Mouse (Mus musculus): ENCODE measurements at regions not wholly inside any gene's neighbourhood (a gene's known extent, or its start where the extent isn't known, plus 50 kb on each side); places are given as distances from the start of the nearest gene placed in this dataset.

DNA sequence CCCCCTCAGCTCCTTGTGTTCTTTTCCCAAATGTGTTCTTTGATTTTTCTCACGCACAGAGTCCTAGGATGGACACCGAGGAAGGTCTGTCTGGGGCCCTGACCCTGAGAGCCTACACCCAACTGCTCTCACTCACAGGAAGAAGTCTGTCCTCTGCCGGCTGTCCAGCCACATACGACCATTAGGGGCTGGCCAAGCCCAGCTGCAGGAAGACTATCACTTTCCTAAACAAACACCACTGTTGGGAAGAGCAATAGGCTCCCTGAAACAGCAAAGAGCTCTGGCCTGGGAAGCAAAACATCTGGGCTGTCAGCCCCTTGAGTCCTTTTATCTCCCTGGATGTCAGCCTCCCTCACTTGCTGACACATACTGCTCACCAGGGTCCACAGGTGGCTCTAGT lies 224.8 kb upstream of the Far2 start:
- Histone ChIP-seq H3K9me3 (replicated peaks; ENCODE audit: control insufficient read depth, low read length) (no peaks in the 10 kb centered on the region), H3K27me3 (ENCODE audit: control insufficient read depth, insufficient read depth, low read length) (no peaks in the 10 kb centered on the region), H3K4me2 (ENCODE audit: low read depth, low read length) (no peak overlapping the region), H3K4me3 (ENCODE audit: low read length) (no peak overlapping the region), H3K36me3 (ENCODE audit: control insufficient read depth, insufficient read depth) (no peaks in the 10 kb centered on the region), H3K4me1 (ENCODE audit: control insufficient read depth, insufficient read depth, low read length) (no peaks in the 10 kb centered on the region), H3K9ac (ENCODE audit: low read length) (no peak overlapping the region), H3K27ac (ENCODE audit: low read length) (no peak overlapping the region)
- ATAC-seq (replicated peaks; ENCODE audit: extremely low read depth, insufficient read depth, low FRiP score) = peak; percentile 10; the same call in 1 of the 2 replicates
- 6% methylated on average over 4 of the region's 4 CpGs for WGBS

DNA sequence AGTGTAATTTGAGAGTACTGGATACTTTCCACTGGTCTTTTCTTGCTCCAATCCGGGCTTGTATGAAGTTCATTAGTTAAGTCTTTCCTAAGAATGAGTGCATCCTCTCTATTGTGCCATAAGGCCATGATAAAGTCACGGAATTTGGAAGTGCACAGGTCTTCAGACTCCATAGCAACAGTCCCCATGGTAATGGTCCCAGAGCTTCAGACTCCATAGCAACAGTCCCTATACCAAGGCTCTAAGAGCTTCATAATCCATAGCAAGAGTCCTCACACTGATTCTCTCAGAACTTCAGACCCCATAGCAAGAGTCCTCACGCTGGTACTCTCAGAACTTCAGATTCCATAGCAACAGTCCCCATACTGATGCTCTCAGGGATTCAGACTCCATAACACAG lies 214.5 kb upstream of the Far2 start:
- H3K4me1 ChIP-seq (ENCODE audit: control insufficient read depth, insufficient read depth, low read length) = no peaks in the 10 kb centered on the region
- no peak overlapping the region for H3K4me3 ChIP-seq (ENCODE audit: low read length)
- H3K27ac ChIP-seq (ENCODE audit: low read length) = no peak overlapping the region
- ATAC-seq (replicated peaks; ENCODE audit: extremely low read depth, insufficient read depth, low FRiP score) = no peak
- 61% methylated on average over 3 of the region's 3 CpGs for WGBS
- H3K9ac ChIP-seq (ENCODE audit: low read length) = no peak overlapping the region
- no peaks in the 10 kb centered on the region for H3K9me3 ChIP-seq (replicated peaks; ENCODE audit: control insufficient read depth, low read length)
- no peaks in the 10 kb centered on the region for H3K36me3 ChIP-seq (ENCODE audit: control insufficient read depth, insufficient read depth)
- H3K4me2 ChIP-seq (ENCODE audit: low read depth, low read length) = no peak overlapping the region
- H3K27me3 ChIP-seq (ENCODE audit: control insufficient read depth, insufficient read depth, low read length) = no peaks in the 10 kb centered on the region

DNA sequence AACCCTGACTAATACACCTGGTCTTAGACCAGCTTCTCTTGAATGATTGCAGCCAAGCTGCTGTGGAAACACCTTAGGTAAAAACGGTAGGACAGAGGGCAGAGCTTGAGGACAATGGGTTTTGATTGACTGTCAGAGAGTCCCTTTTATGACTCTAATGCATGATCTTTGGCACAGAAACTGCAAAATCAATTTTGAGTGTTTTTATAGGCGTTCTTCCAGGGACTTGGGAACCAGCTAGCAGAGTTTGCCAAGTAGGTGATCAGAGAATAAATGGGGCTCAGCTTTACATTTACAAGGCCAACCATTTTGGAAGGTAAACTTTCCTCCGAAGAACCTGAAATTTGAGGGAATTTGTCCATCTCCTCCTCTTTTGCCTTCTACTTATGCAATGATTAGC lies 213.6 kb upstream of the Far2 start:
- H3K4me2 ChIP-seq (ENCODE audit: low read depth, low read length) = no peak overlapping the region
- 71% methylated on average over 3 of the region's 3 CpGs for WGBS

DNA sequence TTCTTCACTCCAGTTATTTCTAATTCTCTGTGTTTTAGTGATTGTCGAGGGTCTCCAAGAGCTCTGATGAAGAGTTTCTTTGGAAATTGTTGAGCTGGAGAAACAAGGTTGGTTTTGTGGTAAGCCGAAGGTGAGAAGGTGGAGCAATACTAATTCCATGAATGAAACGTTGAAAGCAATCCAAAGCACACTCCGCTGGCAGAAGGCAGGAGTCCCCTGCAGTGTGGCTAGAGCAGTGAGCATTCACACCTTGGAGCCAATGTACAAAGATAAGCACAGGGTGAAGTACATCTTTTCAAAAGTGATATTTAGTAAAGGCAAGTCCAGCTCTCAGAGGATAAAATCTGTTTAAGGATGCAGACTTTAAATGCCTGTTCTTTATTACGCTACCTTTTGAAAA lies 208.2 kb upstream of the Far2 start:
- H3K36me3 ChIP-seq (ENCODE audit: control insufficient read depth, insufficient read depth) = no peaks in the 10 kb centered on the region
- no peaks in the 10 kb centered on the region for H3K27me3 ChIP-seq (ENCODE audit: control insufficient read depth, insufficient read depth, low read length)
- ATAC-seq (replicated peaks; ENCODE audit: extremely low read depth, insufficient read depth, low FRiP score) = no peak
- H3K4me3 ChIP-seq (ENCODE audit: low read length) = no peak overlapping the region
- H3K9me3 ChIP-seq (replicated peaks; ENCODE audit: control insufficient read depth, low read length) = no peaks in the 10 kb centered on the region
- no peak overlapping the region for H3K27ac ChIP-seq (ENCODE audit: low read length)
- no peak overlapping the region for H3K4me2 ChIP-seq (ENCODE audit: low read depth, low read length)
- no peaks in the 10 kb centered on the region for H3K4me1 ChIP-seq (ENCODE audit: control insufficient read depth, insufficient read depth, low read length)
- WGBS = 73% methylated on average over 5 of the region's 5 CpGs
- H3K9ac ChIP-seq (ENCODE audit: low read length) = no peak overlapping the region

More for the DNA sequence above, 213.6 kb upstream of the Far2 start:
- no peaks in the 10 kb centered on the region for H3K36me3 ChIP-seq (ENCODE audit: control insufficient read depth, insufficient read depth)
- ATAC-seq (replicated peaks; ENCODE audit: extremely low read depth, insufficient read depth, low FRiP score) = no peak
- no peak overlapping the region for H3K4me3 ChIP-seq (ENCODE audit: low read length)
- H3K27me3 ChIP-seq (ENCODE audit: control insufficient read depth, insufficient read depth, low read length) = no peaks in the 10 kb centered on the region
- H3K27ac ChIP-seq (ENCODE audit: low read length) = no peak overlapping the region
- H3K9me3 ChIP-seq (replicated peaks; ENCODE audit: control insufficient read depth, low read length) = no peaks in the 10 kb centered on the region
- H3K9ac ChIP-seq (ENCODE audit: low read length) = no peak overlapping the region
- H3K4me1 ChIP-seq (ENCODE audit: control insufficient read depth, insufficient read depth, low read length) = no peaks in the 10 kb centered on the region

DNA sequence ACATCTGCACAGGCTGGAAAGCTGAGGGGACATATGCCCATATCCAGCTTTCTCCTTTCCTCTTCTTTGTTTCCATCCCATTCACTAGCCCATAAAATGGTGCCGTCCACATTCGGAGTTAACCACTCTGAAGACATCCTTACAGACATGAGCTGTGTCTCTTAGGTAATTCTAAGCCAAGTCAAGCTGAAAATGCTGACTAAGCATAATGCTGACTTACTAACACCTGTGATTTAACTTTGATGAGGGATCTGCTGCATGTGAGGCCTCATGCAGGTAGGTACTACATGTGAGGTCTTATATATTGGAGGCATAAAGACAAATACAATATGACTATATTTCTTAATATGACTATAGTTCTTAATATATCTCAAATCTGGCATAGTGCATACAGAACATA lies 197.1 kb upstream of the Far2 start:
- H3K9ac ChIP-seq (ENCODE audit: low read length) = no peak overlapping the region
- no peaks in the 10 kb centered on the region for H3K27me3 ChIP-seq (ENCODE audit: control insufficient read depth, insufficient read depth, low read length)
- no peak overlapping the region for H3K4me3 ChIP-seq (ENCODE audit: low read length)
- 88% methylated on average over 2 of the region's 2 CpGs for WGBS
- no peak for ATAC-seq (replicated peaks; ENCODE audit: extremely low read depth, insufficient read depth, low FRiP score)
- no peaks in the 10 kb centered on the region for H3K36me3 ChIP-seq (ENCODE audit: control insufficient read depth, insufficient read depth)
- H3K27ac ChIP-seq (ENCODE audit: low read length) = no peak overlapping the region
- no peaks in the 10 kb centered on the region for H3K4me1 ChIP-seq (ENCODE audit: control insufficient read depth, insufficient read depth, low read length)
- H3K9me3 ChIP-seq (replicated peaks; ENCODE audit: control insufficient read depth, low read length) = no peaks in the 10 kb centered on the region
- no peak overlapping the region for H3K4me2 ChIP-seq (ENCODE audit: low read depth, low read length)

DNA sequence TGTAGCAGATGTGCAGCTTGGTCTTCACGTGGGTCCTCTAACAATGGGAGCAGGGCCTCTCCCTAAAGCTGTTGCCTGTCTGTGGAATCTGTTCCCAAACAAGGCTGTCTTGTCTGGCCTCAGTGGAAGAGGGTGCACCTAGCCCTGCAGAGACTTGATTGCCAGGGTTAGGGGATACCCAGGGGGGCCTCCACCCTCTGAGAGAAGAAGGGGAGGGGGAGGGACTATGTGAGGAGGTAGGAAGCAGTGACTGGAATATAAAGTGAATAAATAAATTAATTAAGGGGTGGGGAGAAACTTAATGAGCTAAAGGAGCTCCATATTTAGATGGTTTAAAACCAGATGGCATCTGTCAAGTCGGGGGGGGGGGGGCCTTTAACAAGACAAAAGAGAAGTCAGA lies 185.9 kb upstream of the Far2 start:
- 57% methylated on average over 2 of the region's 2 CpGs for WGBS
- H3K36me3 ChIP-seq (ENCODE audit: control insufficient read depth, insufficient read depth) = no peaks in the 10 kb centered on the region
- no peaks in the 10 kb centered on the region for H3K9me3 ChIP-seq (replicated peaks; ENCODE audit: control insufficient read depth, low read length)
- H3K27me3 ChIP-seq (ENCODE audit: control insufficient read depth, insufficient read depth, low read length) = no peaks in the 10 kb centered on the region
- no peak for ATAC-seq (replicated peaks; ENCODE audit: extremely low read depth, insufficient read depth, low FRiP score)
- H3K4me2 ChIP-seq (ENCODE audit: low read depth, low read length) = no peak overlapping the region
- H3K4me3 ChIP-seq (ENCODE audit: low read length) = no peak overlapping the region
- H3K9ac ChIP-seq (ENCODE audit: low read length) = no peak overlapping the region
- H3K27ac ChIP-seq (ENCODE audit: low read length) = no peak overlapping the region
- no peaks in the 10 kb centered on the region for H3K4me1 ChIP-seq (ENCODE audit: control insufficient read depth, insufficient read depth, low read length)

DNA sequence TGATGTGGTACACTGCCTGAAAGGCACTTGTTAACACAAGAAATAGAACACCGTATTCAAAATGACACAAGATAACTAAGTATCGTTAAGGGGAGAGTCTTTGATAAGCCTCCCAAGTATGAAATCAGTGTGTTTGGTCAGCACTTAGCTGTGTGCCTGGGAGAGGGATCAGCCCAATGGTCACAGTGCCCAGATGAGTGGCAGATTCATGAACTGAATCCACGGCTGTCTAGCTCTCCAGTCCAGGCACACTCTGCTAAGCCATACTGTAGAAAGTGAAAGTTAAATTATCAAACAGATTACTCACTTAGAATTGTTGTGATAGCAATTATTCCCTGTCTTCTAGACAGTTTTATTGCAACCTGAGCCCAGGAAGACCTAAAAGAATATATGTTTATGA lies 176.0 kb upstream of the Far2 start:
- ATAC-seq (replicated peaks; ENCODE audit: extremely low read depth, insufficient read depth, low FRiP score) = no peak
- no peak overlapping the region for H3K4me3 ChIP-seq (ENCODE audit: low read length)
- H3K9ac ChIP-seq (ENCODE audit: low read length) = no peak overlapping the region
- 36% methylated on average over 3 of the region's 3 CpGs for WGBS
- no peaks in the 10 kb centered on the region for H3K9me3 ChIP-seq (replicated peaks; ENCODE audit: control insufficient read depth, low read length)
- H3K27ac ChIP-seq (ENCODE audit: low read length) = no peak overlapping the region
- H3K36me3 ChIP-seq (ENCODE audit: control insufficient read depth, insufficient read depth) = no peaks in the 10 kb centered on the region
- H3K4me1 ChIP-seq (ENCODE audit: control insufficient read depth, insufficient read depth, low read length) = no peaks in the 10 kb centered on the region
- H3K27me3 ChIP-seq (ENCODE audit: control insufficient read depth, insufficient read depth, low read length) = no peaks in the 10 kb centered on the region
- no peak overlapping the region for H3K4me2 ChIP-seq (ENCODE audit: low read depth, low read length)

DNA sequence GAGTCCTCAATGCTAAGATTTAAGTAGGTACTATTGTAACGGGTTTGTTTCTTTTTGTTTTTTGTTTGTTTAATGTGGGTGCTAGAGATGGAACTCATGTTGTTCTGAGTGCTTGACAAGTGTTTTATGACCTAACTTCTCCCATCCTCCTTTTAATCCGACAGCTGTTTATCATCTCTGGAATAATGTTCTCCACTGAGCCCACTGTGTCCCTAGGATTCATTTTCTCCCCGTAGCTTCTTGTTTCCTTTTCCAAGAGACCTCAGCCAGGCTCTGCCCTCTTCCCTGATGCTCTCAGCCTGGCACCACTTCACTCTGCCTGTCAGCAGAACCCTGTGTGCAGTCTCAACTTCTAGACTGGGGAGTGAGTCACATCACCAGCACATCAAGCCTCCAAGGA lies 173.9 kb upstream of the Far2 start:
- H3K4me2 ChIP-seq (ENCODE audit: low read depth, low read length) = no peak overlapping the region
- 68% methylated on average over 3 of the region's 3 CpGs for WGBS

DNA sequence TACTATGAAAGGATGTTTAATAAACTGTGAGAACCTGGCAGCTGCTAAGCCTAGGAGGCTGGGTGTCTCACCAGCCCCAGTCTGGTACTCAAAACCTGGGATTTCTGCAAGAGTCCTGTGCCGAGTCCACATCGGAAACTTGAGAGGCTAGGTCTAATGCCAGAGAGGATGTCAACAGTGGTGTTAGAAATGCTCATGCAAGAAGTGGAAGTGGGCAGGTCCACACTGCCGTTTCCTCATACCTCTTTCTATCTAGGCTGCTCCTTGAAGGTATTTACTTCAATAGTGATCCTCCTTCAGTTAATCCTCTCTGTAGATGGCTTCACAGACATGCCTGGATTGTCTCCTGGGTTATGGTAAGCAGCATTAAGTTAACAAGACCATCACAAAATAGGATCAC lies 168.6 kb upstream of the Far2 start:
- Histone ChIP-seq H3K9me3 (replicated peaks; ENCODE audit: control insufficient read depth, low read length) (no peaks in the 10 kb centered on the region), H3K36me3 (ENCODE audit: control insufficient read depth, insufficient read depth) (no peaks in the 10 kb centered on the region), H3K9ac (ENCODE audit: low read length) (no peak overlapping the region), H3K27me3 (ENCODE audit: control insufficient read depth, insufficient read depth, low read length) (no peaks in the 10 kb centered on the region), H3K4me1 (ENCODE audit: control insufficient read depth, insufficient read depth, low read length) (no peaks in the 10 kb centered on the region), H3K4me2 (ENCODE audit: low read depth, low read length) (no peak overlapping the region), H3K4me3 (ENCODE audit: low read length) (no peak overlapping the region), H3K27ac (ENCODE audit: low read length) (no peak overlapping the region)
- no peak for ATAC-seq (replicated peaks; ENCODE audit: extremely low read depth, insufficient read depth, low FRiP score)
- 73% methylated on average over 3 of the region's 3 CpGs for WGBS

More for the DNA sequence above, 173.9 kb upstream of the Far2 start:
- Histone ChIP-seq H3K4me1 (ENCODE audit: control insufficient read depth, insufficient read depth, low read length) (no peaks in the 10 kb centered on the region), H3K9ac (ENCODE audit: low read length) (no peak overlapping the region), H3K4me3 (ENCODE audit: low read length) (no peak overlapping the region), H3K27me3 (ENCODE audit: control insufficient read depth, insufficient read depth, low read length) (no peaks in the 10 kb centered on the region), H3K9me3 (replicated peaks; ENCODE audit: control insufficient read depth, low read length) (no peaks in the 10 kb centered on the region), H3K27ac (ENCODE audit: low read length) (no peak overlapping the region), H3K36me3 (ENCODE audit: control insufficient read depth, insufficient read depth) (no peaks in the 10 kb centered on the region)
- no peak for ATAC-seq (replicated peaks; ENCODE audit: extremely low read depth, insufficient read depth, low FRiP score)

DNA sequence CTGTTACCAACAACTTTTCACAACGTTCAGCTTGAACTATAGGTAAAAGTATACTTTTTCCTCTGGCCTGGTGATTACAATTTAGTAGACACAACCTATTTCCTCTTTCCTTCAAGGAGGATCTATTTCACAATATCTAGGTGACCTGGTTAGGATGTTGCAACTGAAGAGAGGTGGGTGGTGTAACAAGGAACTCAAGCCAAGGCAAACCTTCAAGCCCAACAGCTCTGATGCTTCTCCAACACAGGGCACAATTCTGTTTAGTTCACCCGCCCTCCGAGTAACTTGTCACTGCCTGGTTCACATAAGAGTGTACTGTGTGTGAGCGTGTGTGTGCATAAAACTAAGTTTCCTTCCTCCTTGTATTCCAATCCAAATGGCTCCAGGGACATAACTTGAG lies 161.2 kb upstream of the Far2 start:
- Histone ChIP-seq H3K9me3 (replicated peaks; ENCODE audit: control insufficient read depth, low read length) (no peaks in the 10 kb centered on the region), H3K27me3 (ENCODE audit: control insufficient read depth, insufficient read depth, low read length) (no peaks in the 10 kb centered on the region), H3K27ac (ENCODE audit: low read length) (no peak overlapping the region), H3K4me1 (ENCODE audit: control insufficient read depth, insufficient read depth, low read length) (no peaks in the 10 kb centered on the region), H3K36me3 (ENCODE audit: control insufficient read depth, insufficient read depth) (no peaks in the 10 kb centered on the region), H3K9ac (ENCODE audit: low read length) (no peak overlapping the region), H3K4me3 (ENCODE audit: low read length) (no peak overlapping the region), H3K4me2 (ENCODE audit: low read depth, low read length) (no peak overlapping the region)
- 80% methylated on average over 4 of the region's 4 CpGs for WGBS
- ATAC-seq (replicated peaks; ENCODE audit: extremely low read depth, insufficient read depth, low FRiP score) = no peak

All from heart, embryonic 16.5 days (tissue).